Mouse (Mus musculus) cortical plate, adult 2 months (tissue): ENCODE data around the gene Vstm2l.

Source experiments
- CTCF ChIP-seq: fragments of 200-500 bp; IDR thresholded peaks from 2 replicates; pipeline ENCODE4 v1.5.1; 2011; ENCODE audit warnings: mild to moderate bottlenecking, control low read depth, low read length; ENCODE audit not compliant: insufficient read depth; ENCODE audit errors: extremely low read depth
- POLR2A ChIP-seq: fragments of 200-500 bp; IDR thresholded peaks from 2 replicates; pipeline ENCODE4 v1.6.1; 2011; ENCODE audit warnings: mild to moderate bottlenecking, low read length, control low read depth; ENCODE audit not compliant: insufficient read depth; ENCODE audit errors: extremely low read depth

DNA sequence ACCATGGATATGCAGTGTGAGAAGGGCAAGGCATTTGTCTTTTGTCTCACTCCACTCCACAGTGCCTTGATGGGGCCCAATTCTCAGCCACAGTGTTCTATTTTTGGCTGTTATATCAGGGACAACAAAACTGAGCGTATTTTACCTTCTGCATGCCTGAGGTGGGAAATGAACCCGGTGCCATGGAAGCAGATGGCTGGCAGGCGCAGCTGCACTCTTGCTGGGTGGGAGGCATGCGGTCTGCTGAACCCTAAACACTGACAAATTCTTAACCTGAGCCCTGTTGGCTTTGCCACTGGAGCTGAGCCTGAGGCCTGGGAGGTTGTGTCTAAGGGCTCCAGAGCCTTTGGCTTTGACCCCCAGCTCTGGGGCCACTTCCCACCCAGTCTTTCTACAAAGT is 71.2 kb downstream of the Vstm2l start:
- TF ChIP-seq POLR2A = no peak
- no peak for TF ChIP-seq CTCF
